Mouse (Mus musculus) erythroblast, embryonic 14.5 days (primary cell): ENCODE measurements around the gene Spata2l.

Experiments
- GATA1 ChIP-seq: IDR thresholded peaks from 2 replicates; pipeline ENCODE4 v1.6.1; 2012; ENCODE audit warnings: low read length, inconsistent platforms, mixed read lengths
- TAL1 ChIP-seq: IDR thresholded peaks from 3 replicates; pipeline ENCODE4 v1.6.1; 2012; ENCODE audit warnings: low read length, inconsistent platforms, mixed read lengths

- TF ChIP-seq GATA1 (no peak), TAL1 (no peak)
Observed at GRCm38 (mm10) chr8:123253451-123254098, 17.5 kb upstream of the Spata2l start.
